Mouse (Mus musculus) embryo, embryonic 11.5 days (tissue): ENCODE results near the gene Rabep1.

Experiments used
- DNase-seq: peaks from one replicate; pipeline ENCODE4 v3.0.0-alpha.2; 2012; ENCODE audit warnings: low read depth, low spot score

Rabep1 gene

DNA sequence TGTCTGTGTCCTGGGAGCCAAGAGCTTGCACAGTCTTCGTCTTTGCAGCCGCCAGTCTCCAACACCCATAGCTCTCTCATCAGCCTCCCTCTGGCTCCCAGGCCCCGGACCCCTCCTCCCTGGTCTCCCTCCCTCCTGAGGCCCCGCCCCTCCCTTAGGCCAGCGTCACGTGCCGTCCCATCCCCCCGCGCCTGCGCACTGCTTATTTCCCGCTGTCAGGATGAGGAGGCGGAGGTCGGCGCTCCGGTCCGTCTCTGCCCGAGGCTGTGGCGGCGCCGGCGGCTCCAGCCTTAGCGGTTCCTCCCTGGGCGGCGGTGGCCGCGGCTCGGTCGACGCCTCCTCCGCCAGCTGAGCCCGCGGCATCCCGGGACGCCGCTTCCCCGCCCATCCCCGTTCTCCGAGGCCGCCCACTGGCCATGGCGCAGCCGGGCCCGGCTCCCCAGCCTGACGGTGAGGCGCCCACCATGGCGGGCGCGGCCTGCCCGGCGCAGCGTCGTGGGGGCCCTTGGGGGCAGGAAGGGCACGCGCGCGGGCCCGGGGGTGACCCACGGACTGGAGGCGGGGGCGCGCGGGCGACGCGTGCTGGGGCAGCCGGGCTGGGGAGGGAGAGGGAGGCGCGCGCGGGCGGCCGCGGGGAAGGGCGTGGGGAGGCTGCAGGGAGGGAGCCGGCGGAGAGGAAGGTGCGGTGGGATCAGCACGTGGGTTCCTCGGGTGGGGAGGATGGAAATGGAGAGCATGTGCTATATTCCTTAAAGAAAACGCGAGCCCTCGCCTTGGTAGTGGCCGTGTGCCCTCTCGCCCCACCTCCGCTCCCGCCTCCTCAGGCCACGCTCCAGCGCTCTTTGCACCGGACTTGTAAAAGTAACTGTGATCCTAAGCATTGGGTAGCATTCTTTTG is at the start of gene Rabep1:
Rabep1 (plus strand) TSS at position 220 of the 898 bp plus-strand sequence.
- DNase-seq: peak; percentile 94

DNA sequence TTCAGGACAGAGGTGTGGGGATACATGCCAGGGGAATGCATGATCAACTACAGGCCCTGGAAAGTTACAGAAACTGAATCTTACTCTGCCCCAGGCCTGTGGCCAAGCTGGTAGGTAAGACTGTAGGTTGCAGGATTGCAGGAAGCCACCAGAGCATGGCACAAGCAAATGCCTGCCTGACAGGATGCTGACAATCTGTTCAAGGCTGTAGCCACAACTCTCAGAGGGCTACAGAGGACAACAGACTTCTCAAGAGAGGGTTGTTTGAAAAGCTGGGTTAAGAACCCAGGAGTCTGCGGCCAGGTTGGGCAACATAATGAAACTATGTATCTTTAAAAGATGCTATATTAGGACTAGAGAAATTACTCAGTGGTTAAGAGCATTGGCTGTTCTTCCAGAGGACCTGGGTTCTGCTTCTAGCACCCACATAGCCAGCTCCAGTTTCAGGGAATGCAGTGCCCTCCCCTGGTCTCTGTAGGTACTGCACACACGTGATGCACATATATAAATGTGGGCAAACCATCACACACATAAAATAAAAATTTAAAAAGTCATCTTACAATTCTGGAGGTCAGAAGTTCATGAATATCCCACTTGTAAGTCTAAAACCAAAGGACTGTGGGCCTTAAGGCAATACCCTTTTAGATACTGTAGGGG is 42.2 kb upstream of the Rabep1 start:
- DNase-seq: no peak

DNA sequence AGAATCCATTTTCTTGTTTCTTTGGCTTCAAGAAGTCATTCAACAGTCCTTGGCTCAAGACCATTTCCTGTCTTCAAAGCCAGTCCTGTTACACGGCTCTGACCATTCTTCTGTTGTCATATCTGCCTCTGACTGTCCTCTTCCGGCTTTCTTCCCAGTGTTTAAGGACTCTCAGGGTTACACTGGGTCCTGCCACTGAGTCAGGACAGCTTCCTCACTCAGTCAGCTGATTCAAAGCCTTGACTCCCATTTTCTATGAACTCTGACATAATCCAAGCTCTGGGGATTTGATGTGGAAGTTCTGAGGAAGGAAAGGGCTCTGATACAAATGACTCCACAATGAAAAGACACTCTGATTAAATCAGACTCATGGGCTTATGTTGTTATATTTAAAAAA is 41.7 kb upstream of the Rabep1 start:
- DNase-seq: no peak

GRCm38 (mm10) chr11:70803711-70804200 is 40.8 kb upstream of the Rabep1 start:
- no peak for DNase-seq

DNA sequence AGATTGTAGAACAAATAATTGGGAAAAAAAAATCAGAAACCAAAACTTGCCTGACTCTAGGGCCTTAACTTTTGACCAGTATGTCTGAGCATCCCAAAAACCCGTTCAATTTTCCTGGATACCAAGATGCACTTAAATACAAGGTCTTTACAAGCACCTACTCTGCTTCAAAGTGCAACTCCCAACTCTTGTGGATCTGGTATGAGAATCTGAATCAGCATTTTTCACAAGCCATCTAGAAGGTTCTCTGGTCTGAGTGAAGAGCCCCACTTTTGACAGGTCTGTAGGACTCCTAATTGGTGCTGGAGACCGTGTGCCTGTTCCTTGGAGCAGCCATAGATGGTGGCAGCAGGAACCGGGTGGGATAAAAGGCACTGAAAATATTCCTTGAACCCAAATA is 40.2 kb upstream of the Rabep1 start:
- DNase-seq: no peak

- no peak for DNase-seq
These were observed 38.9 kb upstream of the Rabep1 start for GRCm38 (mm10) chr11:70805641-70806175.

DNA sequence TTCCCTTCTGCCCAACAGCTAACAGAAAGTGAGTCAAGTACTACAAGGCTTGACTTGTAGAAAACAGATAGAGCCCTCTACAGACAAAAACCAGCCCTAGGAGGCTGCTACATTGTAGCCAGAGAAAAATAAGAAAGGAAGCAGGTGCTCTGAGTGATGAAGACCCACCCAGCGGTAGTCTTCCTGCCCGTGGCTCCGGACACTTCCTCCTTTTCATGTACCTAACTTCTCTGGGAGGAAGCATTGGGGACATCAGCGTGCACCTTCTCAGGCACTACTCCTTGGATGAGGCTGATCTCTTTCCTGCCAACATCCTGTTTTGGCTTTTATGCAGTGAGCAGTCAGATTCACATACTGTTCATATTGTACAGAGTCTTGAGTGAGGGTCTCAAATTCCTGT is 37.9 kb upstream of the Rabep1 start:
- DNase-seq: no peak

DNA sequence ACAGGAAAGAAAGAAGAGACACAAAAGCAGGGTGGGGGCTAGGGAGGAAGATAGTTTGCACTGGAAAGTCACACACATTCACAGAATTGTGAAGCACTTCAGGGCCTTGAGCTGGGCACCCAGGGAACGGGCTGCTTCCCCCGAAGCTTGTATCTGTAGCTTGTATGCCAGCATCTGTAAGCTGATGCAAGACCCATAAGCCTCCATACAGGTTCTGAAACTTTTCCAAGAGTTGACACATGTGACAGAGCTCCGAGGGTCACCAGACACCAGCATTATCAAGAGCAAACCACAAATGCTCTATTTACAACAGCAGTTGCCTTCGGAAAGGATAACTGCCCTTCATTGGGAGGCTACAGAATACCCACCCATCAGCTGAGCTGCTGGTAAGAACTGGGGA is 36.9 kb upstream of the Rabep1 start:
- DNase-seq: no peak

DNA sequence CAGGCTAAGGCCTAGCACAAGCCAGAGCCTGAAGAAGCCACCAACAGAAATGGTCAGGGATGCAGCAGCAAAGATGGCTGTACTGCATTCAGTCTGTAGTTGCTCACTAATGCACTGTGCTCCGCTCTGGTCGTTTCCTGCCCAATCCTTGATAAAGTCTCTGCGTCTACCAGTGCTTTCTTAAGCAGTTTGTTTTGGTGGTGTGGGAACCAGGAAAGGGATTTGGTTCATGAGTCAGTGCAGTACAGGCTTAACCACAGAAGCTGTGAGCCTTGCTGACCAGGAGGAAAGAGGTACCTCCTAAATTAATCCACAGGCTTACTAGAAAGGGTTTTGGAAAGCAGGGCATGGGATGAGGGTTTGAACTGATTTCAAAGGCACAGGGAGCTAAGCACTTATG is 36.5 kb upstream of the Rabep1 start:
- DNase-seq: no peak

DNA sequence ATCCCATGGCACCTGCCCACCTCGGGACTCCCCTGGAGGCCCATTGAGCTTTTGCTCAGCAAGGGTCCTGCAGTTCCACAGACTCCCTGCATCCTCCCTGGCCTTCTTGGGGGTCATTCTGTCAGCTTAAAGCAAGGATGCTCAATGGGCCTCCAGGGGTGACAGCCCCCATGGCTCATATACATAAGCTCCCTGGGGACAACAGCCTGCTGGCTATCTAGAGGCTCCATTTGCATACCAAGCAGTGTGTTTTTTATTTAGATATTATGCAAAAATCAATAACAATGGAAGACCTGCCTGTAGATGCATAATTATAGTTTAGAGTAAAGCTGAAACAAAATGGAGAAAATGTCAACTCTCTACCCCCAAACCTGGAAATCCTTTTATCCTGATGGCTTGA is 35.6 kb upstream of the Rabep1 start:
- no peak for DNase-seq

DNA sequence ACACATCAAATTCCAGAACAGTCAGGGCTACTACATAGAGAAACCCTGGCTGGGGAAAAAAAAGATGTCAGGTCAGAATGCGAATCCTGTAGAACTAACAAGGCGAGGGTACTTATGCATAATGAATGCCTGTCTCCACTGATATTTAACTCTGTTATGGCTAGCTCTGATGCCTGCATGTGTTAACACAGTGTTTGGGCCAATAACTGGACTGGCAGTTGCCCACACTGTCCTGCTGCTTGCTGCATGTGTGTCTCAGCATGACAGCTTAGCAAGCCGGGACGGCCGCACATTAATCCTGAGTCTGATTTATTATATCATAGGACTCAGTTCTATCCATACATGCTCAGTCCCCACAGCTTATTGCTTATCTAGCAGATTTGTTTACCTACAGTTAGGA is 33.5 kb upstream of the Rabep1 start:
- no peak for DNase-seq

DNA sequence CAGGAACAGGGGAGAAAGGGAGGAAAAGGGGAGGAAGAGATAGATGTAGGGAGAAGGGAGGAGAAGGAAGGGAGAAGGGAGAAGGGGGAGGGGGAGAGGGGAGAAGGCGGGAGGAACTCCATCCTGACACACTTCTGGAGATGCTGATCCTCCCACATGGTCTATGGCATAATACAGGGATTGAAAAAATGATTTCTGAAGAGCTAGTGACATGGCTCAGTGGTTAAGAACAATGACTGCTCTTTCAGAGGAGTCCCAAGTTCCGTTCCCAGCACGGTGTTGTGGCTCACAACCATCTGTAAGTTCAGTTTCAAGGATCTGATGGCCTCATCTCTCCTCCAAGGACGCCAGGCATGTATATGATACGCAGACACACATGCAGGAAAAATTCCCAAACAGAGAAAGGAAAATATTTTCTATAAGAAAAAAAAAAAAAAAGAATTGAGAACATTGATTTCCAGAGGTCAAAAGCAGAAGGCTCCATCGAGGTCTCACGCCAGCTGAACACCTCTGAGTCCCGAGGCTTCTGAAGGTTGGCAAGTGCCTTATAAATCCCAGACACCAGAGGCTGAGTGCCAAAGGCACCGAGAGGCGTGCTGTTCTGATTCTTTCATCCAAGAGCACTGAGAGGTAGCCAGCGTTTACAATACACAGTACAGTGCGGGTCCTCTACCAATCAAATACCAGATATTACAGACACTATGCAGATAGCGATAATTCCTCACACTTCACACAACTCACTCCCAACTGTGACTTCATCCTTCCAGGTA is 32.9 kb upstream of the Rabep1 start:
- no peak for DNase-seq

DNA sequence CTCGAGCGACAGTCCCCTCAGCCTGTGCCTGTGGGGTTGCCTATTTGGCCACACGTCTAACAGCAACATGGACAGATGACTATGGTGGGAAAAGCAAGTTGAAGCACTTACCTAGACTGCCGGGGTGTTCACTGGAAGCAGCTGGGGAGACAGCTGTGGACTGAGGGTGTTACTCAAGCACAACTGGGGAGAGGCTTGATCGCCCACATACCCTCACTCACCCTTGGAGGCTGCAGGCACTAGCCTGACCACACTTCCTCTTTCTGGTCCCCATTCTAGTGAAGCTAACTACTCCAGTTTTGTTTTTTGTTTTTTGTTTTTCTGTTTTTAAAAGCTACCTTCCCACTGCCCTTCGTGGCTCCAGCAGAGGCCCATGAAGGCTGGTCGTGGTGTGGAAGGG is 32.2 kb upstream of the Rabep1 start, which contains the start of gene Scimp:
Scimp (minus strand) TSS at position 222 of the 400 bp plus-strand sequence.
- DNase-seq: no peak

- no peak for DNase-seq
These were observed 29.5 kb upstream of the Rabep1 start for GRCm38 (mm10) chr11:70815071-70815470.

GRCm38 (mm10) chr11:70815498-70816078 is 29.0 kb upstream of the Rabep1 start:
- DNase-seq: peak; percentile 53

GRCm38 (mm10) chr11:70816770-70817169 is 27.8 kb upstream of the Rabep1 start:
- DNase-seq: no peak

- no peak for DNase-seq
These were observed 24.5 kb upstream of the Rabep1 start for GRCm38 (mm10) chr11:70820120-70820519.

GRCm38 (mm10) chr11:70821728-70822591 is 22.6 kb upstream of the Rabep1 start:
- peak; percentile 3 for DNase-seq

DNA sequence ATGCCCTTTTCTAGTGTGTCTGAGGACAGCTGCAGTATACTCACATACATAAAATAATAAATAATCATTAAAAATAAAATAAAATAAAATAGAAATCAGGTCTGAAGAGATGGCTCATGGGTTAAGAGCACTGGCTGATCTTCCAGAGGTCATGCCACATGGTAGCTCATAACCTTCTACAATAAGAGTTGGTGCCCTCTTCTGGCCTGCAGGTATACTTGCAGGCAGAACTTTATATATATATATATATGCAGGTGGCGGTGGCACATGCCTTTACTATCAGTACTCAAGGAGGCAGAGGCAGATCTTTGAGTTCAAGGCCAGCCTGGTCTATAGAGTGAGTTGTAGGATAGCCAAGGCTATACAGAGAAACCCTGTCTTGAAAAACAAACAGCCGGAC is 18.4 kb upstream of the Rabep1 start:
- DNase-seq: no peak

DNA sequence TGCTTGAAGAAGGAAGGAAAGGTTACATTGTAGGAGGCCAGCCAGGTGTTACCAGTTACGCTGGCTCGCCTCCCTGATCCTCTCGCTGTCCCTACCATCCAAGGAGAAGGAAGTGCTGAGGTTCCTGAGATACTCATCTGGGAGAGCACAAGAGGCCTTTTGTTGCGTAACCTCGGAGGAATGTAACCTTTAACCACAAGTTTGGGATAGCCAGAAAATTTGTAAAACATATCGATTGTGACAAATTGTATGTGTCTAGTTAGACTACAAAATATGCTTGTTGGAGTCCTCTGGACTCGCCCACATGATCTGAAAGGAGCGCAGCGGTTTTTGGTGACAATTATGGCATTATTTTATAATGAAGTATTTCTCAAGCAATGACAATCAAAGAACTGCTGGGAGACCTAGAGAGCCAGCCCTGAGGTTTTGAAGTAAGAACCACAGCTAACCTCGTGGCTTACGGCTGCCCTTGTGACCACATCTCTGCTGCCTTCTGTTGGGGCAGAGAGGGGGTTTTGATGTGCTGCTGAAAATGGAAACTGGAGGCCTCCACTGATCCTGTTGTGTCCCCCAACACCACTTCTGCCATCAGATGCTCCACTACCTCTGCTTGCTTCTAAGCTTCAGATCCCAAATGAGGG is 15.5 kb upstream of the Rabep1 start:
- DNase-seq: no peak
